Mouse (Mus musculus) liver, embryonic 16.5 days (tissue): Measurements from ENCODE around the gene Tmem30a. TPM values are rescaled to one million over a fixed set of nuclear protein-coding genes. Genes with fewer than 3 reads are reported as not detected.

ENCODE experiments used
- ATAC-seq: fragments of 200-750 bp; cut with Nextera tagmentation; 2 replicates; pipeline ENCODE4 v1.8.0; 2017; ENCODE audit warnings: low read depth, mild to moderate bottlenecking, moderate number of reproducible peaks, moderate library complexity
- H3K27ac ChIP-seq: fragments of 300-500 bp; sonication (generic); 2 replicates; pipeline ENCODE4 v1.5.1; 2014; ENCODE audit warnings: mild to moderate bottlenecking, low read length
- H3K27me3 ChIP-seq: fragments of 300-500 bp; sonication (generic); 2 replicates; pipeline ENCODE4 v1.6.1; 2014; ENCODE audit warnings: low read depth, low read length, mixed read lengths; ENCODE audit not compliant: control insufficient read depth, insufficient read depth
- H3K36me3 ChIP-seq: fragments of 300-500 bp; sonication (generic); 2 replicates; pipeline ENCODE4 v1.6.1; 2014; ENCODE audit warnings: mild to moderate bottlenecking; ENCODE audit not compliant: control insufficient read depth, insufficient read depth
- H3K4me1 ChIP-seq: fragments of 300-500 bp; sonication (generic); 2 replicates; pipeline ENCODE4 v1.6.1; 2014; ENCODE audit warnings: low read depth, low read length, mixed read lengths; ENCODE audit not compliant: control insufficient read depth
- H3K4me2 ChIP-seq: fragments of 300-500 bp; sonication (generic); 2 replicates; pipeline ENCODE4 v1.6.1; 2014; ENCODE audit warnings: low read depth, low read length, mixed read lengths
- H3K4me3 ChIP-seq: fragments of 300-500 bp; sonication (generic); 2 replicates; pipeline ENCODE4 v1.5.1; 2014; ENCODE audit warnings: low read depth, mild to moderate bottlenecking, low read length
- H3K9ac ChIP-seq: fragments of 300-500 bp; sonication (generic); 2 replicates; pipeline ENCODE4 v1.6.1; 2014; ENCODE audit warnings: low read depth, low read length
- H3K9me3 ChIP-seq: fragments of 300-500 bp; sonication (generic); replicated peaks from 2 replicates; pipeline ENCODE4 v1.6.1; 2016; ENCODE audit warnings: low read length; ENCODE audit not compliant: control insufficient read depth
- whole genome bisulfite sequencing: fragments of 180-500 bp; shearing (Covaris S2); extraction: QIAGEN DNeasy Blood & Tissue Kit; methylation state at CpG from one replicate; pipeline ENCODE4 v1.1.7; 2014; ENCODE audit not compliant: insufficient replicate concordance; 5-methylcytosine and 5-hydroxymethylcytosine counted together
- polyA plus RNA-seq: library from polyadenylated mRNA; unstranded; fragments of >200 nt; fragmentation: Nextera tagmentation; extraction: Ambion mirVana; gene quantifications from 2 replicates; pipeline ENCODE4 v1.2.1, GENCODE M21; 2015

Tmem30a gene
- polyA plus RNA-seq, 1 experiment from 2014 or later: 33.0 TPM

DNA sequence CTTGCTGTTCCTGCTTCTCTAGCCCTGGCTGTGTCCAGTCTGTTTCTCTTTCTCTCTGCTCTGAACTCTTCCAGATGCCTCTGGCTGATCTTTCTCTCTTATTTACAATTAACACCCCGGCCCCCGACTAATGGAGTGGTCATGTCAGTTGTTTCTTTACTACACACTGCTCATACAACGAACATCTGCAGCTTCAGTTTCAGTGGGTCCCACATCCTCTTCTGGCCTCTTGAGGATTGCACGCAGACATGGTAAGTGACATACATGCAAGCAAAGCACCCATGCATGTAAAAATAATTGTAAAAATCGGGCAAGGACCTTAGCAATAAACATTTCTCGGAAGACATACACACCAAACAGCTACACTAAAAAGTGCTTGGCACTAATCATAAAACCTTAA is 57.7 kb downstream of the Tmem30a start:
- Histone ChIP-seq H3K4me1 (no peaks in the 10 kb centered on the region), H3K27me3 (no peaks in the 10 kb centered on the region), H3K36me3 (no peaks in the 10 kb centered on the region), H3K9ac (no peak overlapping the region), H3K4me3 (no peak overlapping the region), H3K4me2 (no peak overlapping the region), H3K9me3 (no peaks in the 10 kb centered on the region), H3K27ac (no peak overlapping the region)
- WGBS: 55% methylated on average over 6 of the region's 6 CpGs
- no peak for ATAC-seq

DNA sequence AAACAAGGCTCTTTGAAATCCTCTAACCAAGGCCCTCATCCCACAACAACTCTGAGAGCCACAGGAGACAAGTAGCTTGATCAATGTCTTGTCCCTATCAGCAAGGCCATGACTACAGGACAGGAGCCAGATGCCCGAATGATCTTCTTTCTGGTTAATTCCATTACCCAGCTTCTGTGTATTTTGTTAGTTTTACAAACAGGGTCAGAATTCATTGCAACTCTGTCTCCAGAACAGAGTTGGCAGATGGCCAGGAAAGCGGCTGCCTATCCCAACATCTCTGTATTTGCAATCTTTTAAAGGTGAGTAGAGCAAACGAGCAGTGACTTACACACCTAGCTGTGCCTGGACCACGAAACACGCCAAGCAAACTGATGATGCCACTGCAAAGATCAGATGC is 63.0 kb downstream of the Tmem30a start:
- Histone ChIP-seq H3K27ac (no peak overlapping the region), H3K36me3 (no peaks in the 10 kb centered on the region), H3K9me3 (no peaks in the 10 kb centered on the region), H3K4me1 (no peaks in the 10 kb centered on the region), H3K27me3 (no peaks in the 10 kb centered on the region), H3K9ac (no peak overlapping the region), H3K4me2 (no peak overlapping the region), H3K4me3 (no peak overlapping the region)
- no peak for ATAC-seq
- 53% methylated on average over 5 of the region's 5 CpGs for WGBS

DNA sequence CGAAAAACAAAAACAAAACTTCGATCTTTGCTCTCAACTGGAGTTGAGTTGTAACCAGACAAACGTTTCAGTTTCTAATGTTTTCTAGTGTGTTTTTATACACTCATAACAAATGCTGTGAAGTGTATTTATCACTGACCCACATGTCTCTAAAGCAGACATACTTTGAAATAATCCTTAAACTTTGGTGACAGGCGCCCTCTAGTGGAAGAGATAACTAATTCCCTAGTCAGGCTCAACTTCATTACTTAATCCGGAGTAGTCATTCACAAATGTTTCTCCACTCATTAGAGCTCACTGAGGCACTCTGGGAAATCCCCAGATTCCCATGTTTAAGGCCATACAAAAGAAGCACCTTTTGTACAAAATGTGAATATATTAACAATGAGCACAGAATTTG is 70.2 kb downstream of the Tmem30a start:
- 30% methylated on average over 5 of the region's 5 CpGs for WGBS
- ATAC-seq: no peak

DNA sequence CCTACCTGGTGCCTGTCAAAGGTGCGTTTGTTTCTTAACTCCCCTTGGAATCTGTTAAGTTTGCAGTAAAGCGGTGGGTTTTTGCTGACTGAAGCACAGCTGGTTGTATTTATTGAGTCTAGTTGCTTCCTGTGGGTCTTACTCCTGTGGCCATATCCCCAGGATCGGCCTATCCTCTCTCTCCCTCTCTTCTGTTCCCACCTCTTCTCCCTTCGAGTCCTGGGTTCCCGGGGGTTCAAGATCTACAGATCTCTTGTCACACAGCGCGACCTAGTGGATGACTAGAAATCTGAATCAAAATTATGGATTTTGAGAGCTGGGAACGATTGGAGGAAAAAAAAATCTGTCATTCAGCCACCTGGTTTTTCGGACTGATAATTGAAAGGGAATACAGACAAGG is 72.3 kb downstream of the Tmem30a start:
- Histone ChIP-seq H3K9me3 (no peaks in the 10 kb centered on the region), H3K4me2 (no peak overlapping the region), H3K27ac (no peak overlapping the region), H3K4me3 (no peak overlapping the region), H3K4me1 (no peaks in the 10 kb centered on the region), H3K9ac (no peak overlapping the region), H3K27me3 (peaks cover 41% of the 10 kb centered on the region), H3K36me3 (no peaks in the 10 kb centered on the region)
- WGBS: 7% methylated on average over 9 of the region's 9 CpGs
- no peak for ATAC-seq

More for the DNA sequence above, 70.2 kb downstream of the Tmem30a start:
- Histone ChIP-seq H3K27ac (no peak overlapping the region), H3K4me2 (no peak overlapping the region), H3K27me3 (peaks cover 30% of the 10 kb centered on the region), H3K4me1 (no peaks in the 10 kb centered on the region), H3K4me3 (no peak overlapping the region), H3K9me3 (no peaks in the 10 kb centered on the region), H3K9ac (no peak overlapping the region), H3K36me3 (no peaks in the 10 kb centered on the region)

DNA sequence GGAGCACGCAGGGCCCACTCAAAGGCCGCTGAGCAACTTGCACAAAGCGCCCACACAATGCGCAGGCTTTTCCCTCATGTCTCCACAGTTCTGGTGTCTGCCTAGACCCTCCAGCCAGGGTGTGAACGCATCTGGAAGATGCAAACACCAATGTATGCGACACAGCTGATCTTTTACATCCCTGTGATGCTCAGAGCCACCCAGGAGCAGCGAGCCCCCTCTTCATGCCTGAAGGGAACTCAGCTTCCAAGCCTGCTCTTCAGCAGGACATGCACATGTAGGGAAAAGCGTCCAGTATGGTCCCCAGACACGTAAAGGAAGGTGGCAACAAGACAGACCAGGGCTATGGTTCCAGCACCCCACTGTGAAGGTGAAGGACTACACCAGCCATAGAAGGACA is 73.2 kb downstream of the Tmem30a start:
- WGBS: 24% methylated on average over 9 of the region's 9 CpGs
- no peak overlapping the region for H3K27ac ChIP-seq
- no peak for ATAC-seq

DNA sequence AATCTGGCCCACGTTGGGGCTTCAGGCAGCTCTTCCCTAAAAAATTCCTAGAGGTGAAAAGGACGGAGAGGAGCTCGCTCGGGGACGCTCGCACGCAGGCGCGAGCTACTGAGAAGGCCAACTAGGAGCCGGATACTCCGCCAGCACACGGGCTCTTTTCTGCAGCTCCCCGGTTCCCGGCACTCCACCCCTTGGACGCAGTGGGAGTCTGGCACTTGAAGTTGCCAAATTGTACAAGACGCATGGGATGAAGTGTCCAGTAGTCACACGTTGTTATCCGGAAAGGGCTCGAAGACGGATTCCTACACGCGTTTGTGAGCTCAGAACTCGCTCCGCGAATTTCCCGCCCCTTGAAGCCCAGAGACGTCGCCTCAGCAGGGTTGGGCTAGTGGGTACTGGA is 73.9 kb downstream of the Tmem30a start:
- no peaks in the 10 kb centered on the region for H3K36me3 ChIP-seq
- no peak overlapping the region for H3K27ac ChIP-seq
- WGBS: under 1% methylated on average over 28 of the region's 28 CpGs
- H3K27me3 ChIP-seq: peaks cover 41% of the 10 kb centered on the region
- peak overlapping the region; percentile 24; the same call in 1 of the 2 replicates for H3K4me3 ChIP-seq
- H3K9me3 ChIP-seq: no peaks in the 10 kb centered on the region
- no peaks in the 10 kb centered on the region for H3K4me1 ChIP-seq
- H3K9ac ChIP-seq: no peak overlapping the region
- ATAC-seq: no peak
- peak overlapping the region; percentile 59 for H3K4me2 ChIP-seq

More for the DNA sequence above, 73.2 kb downstream of the Tmem30a start:
- H3K9ac ChIP-seq: no peak overlapping the region
- H3K4me2 ChIP-seq: no peak overlapping the region
- H3K27me3 ChIP-seq: peaks cover 41% of the 10 kb centered on the region
- no peaks in the 10 kb centered on the region for H3K36me3 ChIP-seq
- H3K4me3 ChIP-seq: no peak overlapping the region
- no peaks in the 10 kb centered on the region for H3K9me3 ChIP-seq
- H3K4me1 ChIP-seq: no peaks in the 10 kb centered on the region

Other genes with a start within 250 kb of the Tmem30a start
- 0.78 and 1.7 TPM in 2 replicates for gene Col12a1, start 74.7 kb downstream of the Tmem30a start, polyA plus RNA-seq
- 435 and 470 TPM in 2 replicates for gene Cox7a2, start 33.6 kb downstream of the Tmem30a start, polyA plus RNA-seq
- 0.53 and 0.79 TPM in 2 replicates for gene Filip1, start 219.3 kb upstream of the Tmem30a start, polyA plus RNA-seq